Mouse (Mus musculus) spleen, adult 12 weeks (tissue): ENCODE results near the gene Ripk4.

Experiments used
- DNase-seq: peaks from one replicate; pipeline ENCODE4 v3.0.0; 2022; ENCODE audit warnings: low spot score

The Ripk4 gene

GRCm38 (mm10) chr16:97734760-97735322, 28.7 kb downstream of the Ripk4 start:
- no peak for DNase-seq

GRCm38 (mm10) chr16:97733599-97733998, 30.0 kb downstream of the Ripk4 start:
- no peak for DNase-seq

GRCm38 (mm10) chr16:97730321-97730720, 33.3 kb downstream of the Ripk4 start:
- no peak for DNase-seq

GRCm38 (mm10) chr16:97726436-97726835, 37.2 kb downstream of the Ripk4 start:
- DNase-seq, result no peak

DNA sequence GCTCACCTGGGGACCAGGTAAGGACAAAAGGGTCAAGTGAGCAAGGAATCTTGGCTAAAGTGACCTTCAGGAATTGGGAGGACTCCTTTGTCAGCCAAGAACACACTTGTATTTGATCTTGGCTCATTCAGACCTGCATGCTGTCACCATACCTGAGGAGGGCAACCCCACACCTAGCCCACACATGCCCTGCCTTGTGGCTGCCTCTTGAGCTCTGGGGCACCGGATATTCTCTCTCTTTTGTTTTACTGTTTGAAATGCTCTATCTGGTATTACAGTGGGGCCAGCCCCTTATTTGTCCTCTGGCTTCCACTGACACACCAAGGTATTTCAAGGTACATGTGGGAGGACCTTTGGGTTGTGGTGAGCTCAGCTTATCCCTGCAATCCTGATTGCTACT, 43.5 kb downstream of the Ripk4 start:
- no peak for DNase-seq

GRCm38 (mm10) chr16:97719392-97719983, 44.1 kb downstream of the Ripk4 start:
- no peak for DNase-seq

DNA sequence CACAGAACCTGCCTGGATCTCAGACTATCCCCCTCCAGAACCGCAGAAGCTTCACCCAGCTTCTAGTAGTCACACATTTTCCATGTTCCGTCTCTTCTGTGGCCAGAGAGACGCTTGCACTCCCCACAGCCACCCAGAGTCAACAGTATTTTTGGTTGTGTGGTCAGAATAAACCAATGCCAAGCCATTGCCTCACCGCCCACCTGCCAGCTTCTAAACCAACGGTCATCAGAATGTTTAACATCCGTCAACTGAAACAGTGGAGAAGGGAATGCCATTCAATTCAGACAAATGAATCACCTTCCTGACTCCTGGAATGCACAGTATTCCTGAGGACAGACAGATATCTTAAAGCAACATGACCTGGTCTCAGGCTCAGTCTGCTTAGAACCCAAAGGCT, 47.0 kb downstream of the Ripk4 start:
- DNase-seq, result no peak

DNA sequence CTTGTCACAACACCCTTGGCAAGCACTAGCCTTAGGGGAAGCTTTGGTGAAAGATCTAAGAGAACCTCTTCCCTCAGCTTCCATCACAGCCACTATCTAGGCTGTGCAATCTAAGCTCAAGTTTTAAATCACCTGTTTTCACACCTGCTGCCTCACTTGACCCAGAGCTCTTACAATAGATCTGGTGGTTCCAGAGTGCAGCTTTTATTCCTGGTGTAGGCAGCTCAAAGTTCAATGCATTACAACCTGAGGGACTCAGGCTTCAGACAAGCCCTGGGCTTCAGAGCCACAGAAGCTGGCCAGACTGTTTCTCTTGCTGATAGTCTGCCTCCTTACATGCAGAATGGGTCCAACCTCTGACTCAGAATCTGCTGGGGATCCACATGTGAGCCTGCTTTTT, 51.5 kb downstream of the Ripk4 start:
- no peak for DNase-seq

DNA sequence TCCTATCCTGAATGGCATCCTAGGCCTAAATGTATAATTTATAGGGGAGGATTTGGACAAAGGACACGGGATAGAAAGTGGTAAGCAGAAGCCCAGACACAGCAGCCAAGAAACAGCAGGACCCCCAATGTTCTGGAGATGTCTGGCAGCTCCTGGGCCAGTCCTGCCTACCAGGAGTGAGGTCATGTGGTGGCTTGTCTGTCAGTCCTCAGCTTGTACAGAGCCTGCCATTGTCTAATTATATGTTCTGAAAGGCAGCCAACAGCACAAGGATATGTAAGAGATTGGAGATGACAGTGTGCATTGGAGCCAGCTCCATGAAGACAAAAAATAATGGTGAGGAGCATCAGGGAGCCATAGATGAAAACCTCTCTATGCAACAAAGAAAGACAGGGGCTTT, 61.7 kb downstream of the Ripk4 start:
- DNase-seq, result no peak

DNA sequence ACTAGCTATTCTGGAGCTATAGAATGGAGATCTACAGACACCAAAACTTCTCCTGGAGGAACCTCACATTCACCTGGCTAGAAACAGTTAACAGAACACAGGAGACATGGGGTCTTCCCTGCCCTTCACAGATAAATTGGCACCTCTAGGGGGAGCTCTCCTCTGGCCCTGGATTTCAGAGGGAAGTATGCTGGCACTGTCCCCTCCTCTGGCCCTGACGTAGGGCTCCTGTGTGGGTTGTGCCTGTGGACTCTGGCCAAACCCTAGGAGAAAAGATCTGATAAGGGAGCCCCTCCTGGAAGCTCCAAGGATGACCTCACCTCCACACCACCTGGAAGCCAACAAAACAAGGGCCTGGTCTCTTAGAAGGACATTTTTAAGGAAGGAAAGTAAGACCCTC, 65.8 kb downstream of the Ripk4 start:
- DNase-seq, result no peak

DNA sequence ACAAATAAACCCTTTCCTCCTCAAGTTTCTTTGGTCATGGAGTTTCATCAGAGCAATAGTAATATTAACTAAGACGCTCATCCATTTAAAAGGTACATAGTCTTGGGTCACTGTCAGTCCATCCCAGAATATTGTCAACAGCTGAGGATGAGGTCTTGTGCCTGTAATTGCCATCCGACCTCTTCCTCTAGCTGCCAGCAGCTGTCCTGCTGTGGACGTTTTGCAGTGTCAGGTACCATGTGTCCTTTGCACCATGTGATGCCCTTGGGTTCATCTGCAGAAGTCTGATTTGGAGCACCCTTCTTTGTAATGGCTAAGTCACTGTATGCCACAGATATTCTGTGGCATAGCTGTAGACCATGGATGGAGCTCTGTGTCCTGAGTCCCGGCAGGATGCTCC, 67.9 kb downstream of the Ripk4 start:
- no peak for DNase-seq
